Mouse (Mus musculus): Measurements from ENCODE around the gene Pacrg. TPM values are rescaled to one million over a fixed set of nuclear protein-coding genes. Genes with fewer than 3 reads are reported as not detected.

Gene Pacrg
- 1.5 TPM for polyA plus RNA-seq (2014; fragmentation: Illumina TruSeq; extraction: RNeasy Lipid Tissue Mini Kit (QIAGEN cat#74804))

GRCm38 (mm10) chr17:10840148-10840707 is at the start of gene Pacrg, which contains the start of gene Prkn:
TSS of gene Pacrg (minus strand) at chr17:10840311.
TSS of gene Prkn (plus strand) at chr17:10840384.

Other genes with a start within 250 kb of the Pacrg start
- 1.7 TPM for gene Prkn, start 73 bp upstream of the Pacrg start, polyA plus RNA-seq (2014; fragmentation: Illumina TruSeq; extraction: RNeasy Lipid Tissue Mini Kit (QIAGEN cat#74804))

All from ovary, adult 10 weeks (tissue).